Mouse (Mus musculus) neural tube, embryonic 13.5 days (tissue): ENCODE results near the gene Krtap4-9. TPM values are rescaled to one million over a fixed set of nuclear protein-coding genes. Genes with fewer than 3 reads are reported as not detected.

Experiments used
- polyA plus RNA-seq: library from polyadenylated mRNA; unstranded; fragments of >200 nt; fragmentation: Nextera tagmentation; extraction: Ambion mirVana; gene quantifications from 2 replicates; pipeline ENCODE4 v1.2.1, GENCODE M21; 2015

The Krtap4-9 gene
- polyA plus RNA-seq, 1 experiment from 2014 or later = not detected

Other genes with a start within 250 kb of the Krtap4-9 start
- not detected in 2 replicates for gene Krt40, start 242.0 kb upstream of the Krtap4-9 start, polyA plus RNA-seq
- gene Krtap3-3, start 234.3 kb upstream of the Krtap4-9 start, polyA plus RNA-seq = not detected in 2 replicates
- not detected in 2 replicates for gene Krtap3-2, start 228.3 kb upstream of the Krtap4-9 start, polyA plus RNA-seq
- gene Gm11939, start 225.7 kb upstream of the Krtap4-9 start, polyA plus RNA-seq = not detected in 2 replicates
- gene Krtap3-1, start 218.6 kb upstream of the Krtap4-9 start, polyA plus RNA-seq = not detected in 2 replicates
- not detected in 2 replicates for gene Krtap1-5, start 204.2 kb upstream of the Krtap4-9 start, polyA plus RNA-seq
- gene Krtap1-4, start 201.5 kb upstream of the Krtap4-9 start, polyA plus RNA-seq = not detected in 2 replicates
- gene Krtap1-3, start 193.9 kb upstream of the Krtap4-9 start, polyA plus RNA-seq = not detected in 2 replicates
- gene Krtap9-3, start 187.1 kb upstream of the Krtap4-9 start, polyA plus RNA-seq = not detected in 2 replicates
- not detected in 2 replicates for gene Gm11938, start 181.9 kb upstream of the Krtap4-9 start, polyA plus RNA-seq
- gene Gm11937, start 175.0 kb upstream of the Krtap4-9 start, polyA plus RNA-seq = not detected in 2 replicates
- not detected in 2 replicates for gene Krtap2-4, start 170.4 kb upstream of the Krtap4-9 start, polyA plus RNA-seq
- gene Gm11562, start 164.8 kb upstream of the Krtap4-9 start, polyA plus RNA-seq = not detected in 2 replicates
- gene Krtap4-1, start 157.0 kb upstream of the Krtap4-9 start, polyA plus RNA-seq = not detected in 2 replicates
- not detected in 2 replicates for gene Krtap4-2, start 150.1 kb upstream of the Krtap4-9 start, polyA plus RNA-seq
- not detected in 2 replicates for gene Krtap4-7, start 141.1 kb upstream of the Krtap4-9 start, polyA plus RNA-seq
- not detected in 2 replicates for gene Gm11555, start 135.0 kb upstream of the Krtap4-9 start, polyA plus RNA-seq
- gene Gm11563, start 126.2 kb upstream of the Krtap4-9 start, polyA plus RNA-seq = not detected in 2 replicates
- not detected in 2 replicates for gene Krtap4-6, start 119.2 kb upstream of the Krtap4-9 start, polyA plus RNA-seq
- gene Gm14190, start 94.5 kb upstream of the Krtap4-9 start, polyA plus RNA-seq = not detected in 2 replicates
- not detected in 2 replicates for gene Gm14180, start 50.9 kb upstream of the Krtap4-9 start, polyA plus RNA-seq
- not detected in 2 replicates for gene Gm11595, start 12.3 kb upstream of the Krtap4-9 start, polyA plus RNA-seq
- gene Krtap4-8, start 4.5 kb upstream of the Krtap4-9 start, polyA plus RNA-seq = not detected in 2 replicates
- not detected in 2 replicates for gene Gm11596, start 8.3 kb downstream of the Krtap4-9 start, polyA plus RNA-seq
- gene Gm11569, start 13.7 kb downstream of the Krtap4-9 start, polyA plus RNA-seq = not detected in 2 replicates
- not detected in 2 replicates for gene Gm11554, start 19.2 kb downstream of the Krtap4-9 start, polyA plus RNA-seq
- not detected in 2 replicates for gene Krtap4-13, start 24.7 kb downstream of the Krtap4-9 start, polyA plus RNA-seq
- not detected in 2 replicates for gene Gm11564, start 30.5 kb downstream of the Krtap4-9 start, polyA plus RNA-seq
- gene 2300003K06Rik, start 52.9 kb downstream of the Krtap4-9 start, polyA plus RNA-seq = not detected in 2 replicates
- gene Krtap4-16, start 66.4 kb downstream of the Krtap4-9 start, polyA plus RNA-seq = not detected in 2 replicates
- not detected in 2 replicates for gene Gm11568, start 72.7 kb downstream of the Krtap4-9 start, polyA plus RNA-seq
- gene Gm11559, start 79.3 kb downstream of the Krtap4-9 start, polyA plus RNA-seq = not detected in 2 replicates
- gene Krtap9-1, start 88.2 kb downstream of the Krtap4-9 start, polyA plus RNA-seq = not detected in 2 replicates
- not detected in 2 replicates for gene Gm11567, start 94.0 kb downstream of the Krtap4-9 start, polyA plus RNA-seq
- not detected in 2 replicates for gene Krtap31-1, start 122.7 kb downstream of the Krtap4-9 start, polyA plus RNA-seq
- gene Gm11565, start 129.6 kb downstream of the Krtap4-9 start, polyA plus RNA-seq = not detected in 2 replicates
- gene Krtap31-2, start 151.1 kb downstream of the Krtap4-9 start, polyA plus RNA-seq = not detected in 2 replicates
- gene Krtap9-5, start 163.3 kb downstream of the Krtap4-9 start, polyA plus RNA-seq = not detected in 2 replicates
- gene Krtap29-1, start 193.9 kb downstream of the Krtap4-9 start, polyA plus RNA-seq = not detected in 2 replicates
- gene Krtap16-1, start 201.4 kb downstream of the Krtap4-9 start, polyA plus RNA-seq = not detected in 2 replicates
- gene Krtap17-1, start 208.8 kb downstream of the Krtap4-9 start, polyA plus RNA-seq = 0.55 TPM in 1 of 2 replicates, not detected in the other
- gene Krt33a, start 231.0 kb downstream of the Krtap4-9 start, polyA plus RNA-seq = not detected in 2 replicates
- gene Krt33b, start 244.7 kb downstream of the Krtap4-9 start, polyA plus RNA-seq = not detected in 2 replicates